Mouse (Mus musculus): ENCODE measurements around the gene Tnnt2. TPM values are rescaled to one million over a fixed set of nuclear protein-coding genes. Genes with fewer than 3 reads are reported as not detected.

The Tnnt2 gene
- polyA plus RNA-seq, 1 experiment, result 0.75 TPM

- Histone ChIP-seq H3K27me3 (ENCODE audit: control insufficient read depth, insufficient read depth, low read length) (no peaks in the 10 kb centered on the region), H3K4me1 (ENCODE audit: control insufficient read depth, insufficient read depth, insufficient read length) (no peaks in the 10 kb centered on the region), H3K27ac (ENCODE audit: insufficient read depth, low read length) (no peak overlapping the region), H3K4me3 (ENCODE audit: extremely low read depth, insufficient read depth, insufficient read length) (no peak overlapping the region), H3K36me3 (ENCODE audit: control insufficient read depth, insufficient read depth, low read length) (no peaks in the 10 kb centered on the region)
- no peak for TF ChIP-seq POLR2A (IDR thresholded peaks at IDR 0.05; ENCODE audit: low read depth, low read length)
- TF ChIP-seq CTCF (IDR thresholded peaks at IDR 0.05; ENCODE audit: extremely low read depth, insufficient read depth, insufficient read length, insufficient replicate concordance), result no peak
- DNase-seq (ENCODE audit: low read depth in 1 of 2, low spot score in 2 of 2), result no peak
- 85% methylated on average over 5 of the region's 5 CpGs for whole genome bisulfite sequencing
These were observed 26.4 kb downstream of the Tnnt2 start for GRCm38 (mm10) chr1:135862561-135862960.

GRCm38 (mm10) chr1:135863786-135864335 lies 27.7 kb downstream of the Tnnt2 start:
- H3K27ac ChIP-seq (ENCODE audit: insufficient read depth, low read length), result no peak overlapping the region
- 82% methylated on average over 9 of the region's 9 CpGs for WGBS
- TF ChIP-seq CTCF (IDR thresholded peaks at IDR 0.05; ENCODE audit: extremely low read depth, insufficient read depth, insufficient read length, insufficient replicate concordance) (no peak), POLR2A (IDR thresholded peaks at IDR 0.05; ENCODE audit: low read depth, low read length) (no peak)
- no peak overlapping the region for H3K4me3 ChIP-seq (ENCODE audit: extremely low read depth, insufficient read depth, insufficient read length)
- H3K4me1 ChIP-seq (ENCODE audit: control insufficient read depth, insufficient read depth, insufficient read length), result no peaks in the 10 kb centered on the region
- no peaks in the 10 kb centered on the region for H3K27me3 ChIP-seq (ENCODE audit: control insufficient read depth, insufficient read depth, low read length)
- no peak for DNase-seq (ENCODE audit: low read depth in 1 of 2, low spot score in 2 of 2)
- H3K36me3 ChIP-seq (ENCODE audit: control insufficient read depth, insufficient read depth, low read length), result no peaks in the 10 kb centered on the region

DNA sequence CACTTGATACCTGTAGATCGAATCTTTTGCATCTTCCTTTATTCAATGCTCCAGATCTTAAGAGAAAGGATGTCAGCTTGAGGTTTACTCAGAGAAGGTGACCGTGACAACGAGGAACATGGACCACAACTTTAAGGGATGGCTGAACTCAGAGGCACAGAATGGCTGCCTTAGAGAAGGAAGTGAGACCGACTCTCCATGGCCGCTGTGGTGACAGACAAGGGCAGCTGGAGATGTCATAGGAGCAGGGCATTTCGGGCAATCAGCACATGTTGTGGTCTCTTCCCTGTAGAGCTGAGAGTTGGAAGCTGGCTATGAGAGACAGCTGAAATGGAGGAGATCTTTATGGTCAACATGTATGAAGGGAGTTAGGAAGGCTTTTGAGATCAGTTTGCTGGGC lies 28.7 kb downstream of the Tnnt2 start:
- no peaks in the 10 kb centered on the region for H3K36me3 ChIP-seq (ENCODE audit: control insufficient read depth, insufficient read depth, low read length)
- no peak for TF ChIP-seq POLR2A (IDR thresholded peaks at IDR 0.05; ENCODE audit: low read depth, low read length)
- no peak for TF ChIP-seq CTCF (IDR thresholded peaks at IDR 0.05; ENCODE audit: extremely low read depth, insufficient read depth, insufficient read length, insufficient replicate concordance)
- no peaks in the 10 kb centered on the region for H3K4me1 ChIP-seq (ENCODE audit: control insufficient read depth, insufficient read depth, insufficient read length)
- no peak for DNase-seq (ENCODE audit: low read depth in 1 of 2, low spot score in 2 of 2)
- WGBS, result 56% methylated on average over 6 of the region's 6 CpGs
- H3K27ac ChIP-seq (ENCODE audit: insufficient read depth, low read length), result no peak overlapping the region
- H3K27me3 ChIP-seq (ENCODE audit: control insufficient read depth, insufficient read depth, low read length), result no peaks in the 10 kb centered on the region
- no peak overlapping the region for H3K4me3 ChIP-seq (ENCODE audit: extremely low read depth, insufficient read depth, insufficient read length)

DNA sequence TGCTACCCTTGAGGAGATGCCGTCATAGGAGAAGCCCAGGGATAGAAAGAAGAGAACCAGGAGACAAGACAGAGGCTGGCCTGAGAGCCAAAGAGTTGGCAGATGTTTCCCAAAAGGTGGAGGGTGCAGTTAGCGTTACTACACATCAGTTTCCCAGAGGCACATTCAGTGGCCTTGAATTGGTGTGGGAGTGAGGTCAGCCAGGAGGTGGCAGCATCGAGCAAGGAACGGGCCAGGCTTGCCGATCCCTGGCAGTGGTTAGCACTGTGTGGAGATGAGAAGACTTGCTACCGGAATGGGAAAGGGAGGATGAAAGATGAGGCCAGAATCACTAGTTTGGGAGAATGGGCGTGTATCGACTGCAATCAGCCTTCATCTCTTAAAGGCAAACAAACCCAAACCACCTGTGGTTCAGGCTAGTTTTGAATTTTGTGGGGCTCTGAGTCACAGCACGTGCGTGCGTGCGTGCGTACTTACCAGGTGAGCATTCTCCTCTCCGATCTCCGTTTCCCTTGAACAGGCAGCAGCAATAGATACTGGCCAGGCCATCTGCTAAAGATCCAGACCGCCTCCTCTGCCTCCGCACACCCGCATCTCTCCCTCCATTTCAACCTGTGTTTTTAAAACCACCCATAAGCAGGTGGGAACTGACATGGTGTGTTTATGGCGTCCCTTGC lies 29.5 kb downstream of the Tnnt2 start:
- Histone ChIP-seq H3K27ac (ENCODE audit: insufficient read depth, low read length) (no peak overlapping the region), H3K36me3 (ENCODE audit: control insufficient read depth, insufficient read depth, low read length) (no peaks in the 10 kb centered on the region), H3K4me3 (ENCODE audit: extremely low read depth, insufficient read depth, insufficient read length) (no peak overlapping the region), H3K4me1 (ENCODE audit: control insufficient read depth, insufficient read depth, insufficient read length) (no peaks in the 10 kb centered on the region), H3K27me3 (ENCODE audit: control insufficient read depth, insufficient read depth, low read length) (no peaks in the 10 kb centered on the region)
- DNase-seq (ENCODE audit: low read depth in 1 of 2, low spot score in 2 of 2), result peak; percentile 4 to 55
- WGBS, result 58% methylated on average over 19 of the region's 19 CpGs
- no peak for TF ChIP-seq POLR2A (IDR thresholded peaks at IDR 0.05; ENCODE audit: low read depth, low read length)
- peak; percentile 80; the same call in 1 of the 2 replicates for TF ChIP-seq CTCF (IDR thresholded peaks at IDR 0.05; ENCODE audit: extremely low read depth, insufficient read depth, insufficient read length, insufficient replicate concordance)

- no peak overlapping the region for H3K4me3 ChIP-seq (ENCODE audit: extremely low read depth, insufficient read depth, insufficient read length)
- H3K36me3 ChIP-seq (ENCODE audit: control insufficient read depth, insufficient read depth, low read length), result no peaks in the 10 kb centered on the region
- H3K27me3 ChIP-seq (ENCODE audit: control insufficient read depth, insufficient read depth, low read length), result no peaks in the 10 kb centered on the region
- no peaks in the 10 kb centered on the region for H3K4me1 ChIP-seq (ENCODE audit: control insufficient read depth, insufficient read depth, insufficient read length)
- 90% methylated on average over 6 of the region's 6 CpGs for WGBS
- DNase-seq (ENCODE audit: low read depth in 1 of 2, low spot score in 2 of 2), result no peak
- TF ChIP-seq CTCF (IDR thresholded peaks at IDR 0.05; ENCODE audit: extremely low read depth, insufficient read depth, insufficient read length, insufficient replicate concordance) (no peak), POLR2A (IDR thresholded peaks at IDR 0.05; ENCODE audit: low read depth, low read length) (no peak)
- H3K27ac ChIP-seq (ENCODE audit: insufficient read depth, low read length), result no peak overlapping the region
These were observed 32.4 kb downstream of the Tnnt2 start for GRCm38 (mm10) chr1:135868570-135868969.

DNA sequence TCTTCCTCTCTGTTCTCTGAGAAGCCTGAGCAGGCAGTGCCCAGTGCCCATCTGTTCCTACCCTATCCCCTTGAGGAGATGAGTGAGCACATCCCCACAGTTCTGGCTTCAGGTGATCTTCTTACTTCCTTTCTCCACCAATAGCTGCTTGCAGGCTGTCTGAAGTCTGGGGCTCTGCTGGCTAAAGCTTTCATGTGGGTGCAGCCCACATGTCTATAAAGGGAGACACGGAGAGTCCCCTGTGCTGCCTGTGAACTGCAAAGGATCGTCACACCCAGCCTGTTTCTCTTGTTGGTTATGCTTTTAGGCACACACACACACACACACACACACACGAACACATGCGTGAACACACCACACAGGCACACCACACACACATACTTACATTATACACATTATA lies 36.8 kb downstream of the Tnnt2 start:
- TF ChIP-seq POLR2A (IDR thresholded peaks at IDR 0.05; ENCODE audit: low read depth, low read length), result no peak
- no peak for TF ChIP-seq CTCF (IDR thresholded peaks at IDR 0.05; ENCODE audit: extremely low read depth, insufficient read depth, insufficient read length, insufficient replicate concordance)

GRCm38 (mm10) chr1:135877248-135877647 lies 41.1 kb downstream of the Tnnt2 start:
- 84% methylated on average over 2 of the region's 2 CpGs for WGBS
- H3K27ac ChIP-seq (ENCODE audit: insufficient read depth, low read length), result no peak overlapping the region
- no peaks in the 10 kb centered on the region for H3K4me1 ChIP-seq (ENCODE audit: control insufficient read depth, insufficient read depth, insufficient read length)
- no peaks in the 10 kb centered on the region for H3K36me3 ChIP-seq (ENCODE audit: control insufficient read depth, insufficient read depth, low read length)
- H3K4me3 ChIP-seq (ENCODE audit: extremely low read depth, insufficient read depth, insufficient read length), result no peak overlapping the region
- no peak for TF ChIP-seq POLR2A (IDR thresholded peaks at IDR 0.05; ENCODE audit: low read depth, low read length)
- no peak for TF ChIP-seq CTCF (IDR thresholded peaks at IDR 0.05; ENCODE audit: extremely low read depth, insufficient read depth, insufficient read length, insufficient replicate concordance)
- no peak for DNase-seq (ENCODE audit: low read depth in 1 of 2, low spot score in 2 of 2)
- no peaks in the 10 kb centered on the region for H3K27me3 ChIP-seq (ENCODE audit: control insufficient read depth, insufficient read depth, low read length)

More for the DNA sequence above, 36.8 kb downstream of the Tnnt2 start:
- no peak for DNase-seq (ENCODE audit: low read depth in 1 of 2, low spot score in 2 of 2)
- no peak overlapping the region for H3K4me3 ChIP-seq (ENCODE audit: extremely low read depth, insufficient read depth, insufficient read length)
- H3K27ac ChIP-seq (ENCODE audit: insufficient read depth, low read length), result no peak overlapping the region
- no peaks in the 10 kb centered on the region for H3K36me3 ChIP-seq (ENCODE audit: control insufficient read depth, insufficient read depth, low read length)
- no peaks in the 10 kb centered on the region for H3K4me1 ChIP-seq (ENCODE audit: control insufficient read depth, insufficient read depth, insufficient read length)
- H3K27me3 ChIP-seq (ENCODE audit: control insufficient read depth, insufficient read depth, low read length), result no peaks in the 10 kb centered on the region
- WGBS, result 77% methylated on average over 4 of the region's 4 CpGs
